Mouse (Mus musculus): ENCODE results near the gene Ube2cbp. TPM values are rescaled to one million over a fixed set of nuclear protein-coding genes. Genes with fewer than 3 reads are reported as not detected.

The Ube2cbp gene
- polyA plus RNA-seq (2015; fragmentation: Nextera tagmentation; extraction: Ambion mirVana) = 5.0 and 5.4 TPM in 2 replicates

GRCm38 (mm10) chr9:86464151-86465105, at the start of gene Ube2cbp:
Ube2cbp (minus strand) TSS chr9:86464950.
- Histone ChIP-seq H3K36me3 (no peaks in the 10 kb centered on the region), H3K4me3 (peak within 1 kb of the TSS; percentile 70), H3K9ac (peak within 1 kb of the TSS; percentile 74), H3K27me3 (peaks cover 5% of the 10 kb centered on the region; the same call in 1 of the 2 replicates), H3K27ac (peak within 1 kb of the TSS; percentile 53), H3K9me3 (no peaks in the 10 kb centered on the region), H3K4me2 (peak within 1 kb of the TSS; percentile 77), H3K4me1 (peaks cover 7% of the 10 kb centered on the region; the same call in 1 of the 2 replicates)
- WGBS = 2% methylated on average over 70 of the region's 70 CpGs
- ATAC-seq (ENCODE audit: borderline replicate concordance, extremely low read depth, low FRiP score, low TSS enrichment) = peak; percentile 83

- Histone ChIP-seq H3K27me3 (no peaks in the 10 kb centered on the region), H3K4me2 (no peak overlapping the region), H3K9me3 (no peaks in the 10 kb centered on the region), H3K27ac (no peak overlapping the region), H3K4me1 (no peaks in the 10 kb centered on the region), H3K9ac (no peak overlapping the region), H3K4me3 (no peak overlapping the region), H3K36me3 (peaks cover 35% of the 10 kb centered on the region)
- 77% methylated on average over 3 of the region's 3 CpGs for WGBS
- no peak for ATAC-seq (ENCODE audit: borderline replicate concordance, extremely low read depth, low FRiP score, low TSS enrichment)
Observed at GRCm38 (mm10) chr9:86514390-86514789, 49.6 kb upstream of the Ube2cbp start.

DNA sequence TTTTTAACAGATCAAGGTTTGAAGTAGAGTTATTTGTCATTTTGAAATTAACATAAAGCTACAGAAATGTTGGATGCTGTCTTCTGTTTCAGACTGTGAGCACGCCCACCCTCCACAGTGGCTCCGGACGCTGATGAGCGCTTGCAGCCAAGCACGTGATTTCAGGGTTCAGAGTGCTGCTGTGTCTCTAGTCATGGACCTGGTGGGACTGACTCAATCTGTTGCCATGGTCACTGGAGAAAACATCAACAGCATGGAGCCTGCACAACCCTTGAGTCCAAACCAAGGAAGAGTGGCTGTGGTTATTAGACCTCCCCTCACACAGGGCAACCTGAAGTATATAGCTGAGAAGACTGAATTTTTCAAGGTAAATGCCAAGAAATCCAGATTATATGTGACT, 49.0 kb upstream of the Ube2cbp start:
- Histone ChIP-seq H3K9ac (no peak overlapping the region), H3K4me2 (no peak overlapping the region), H3K27me3 (no peaks in the 10 kb centered on the region), H3K27ac (no peak overlapping the region), H3K4me3 (no peak overlapping the region), H3K4me1 (no peaks in the 10 kb centered on the region), H3K36me3 (peaks cover 31% of the 10 kb centered on the region), H3K9me3 (no peaks in the 10 kb centered on the region)
- WGBS = 86% methylated on average over 5 of the region's 5 CpGs
- no peak for ATAC-seq (ENCODE audit: borderline replicate concordance, extremely low read depth, low FRiP score, low TSS enrichment)

DNA sequence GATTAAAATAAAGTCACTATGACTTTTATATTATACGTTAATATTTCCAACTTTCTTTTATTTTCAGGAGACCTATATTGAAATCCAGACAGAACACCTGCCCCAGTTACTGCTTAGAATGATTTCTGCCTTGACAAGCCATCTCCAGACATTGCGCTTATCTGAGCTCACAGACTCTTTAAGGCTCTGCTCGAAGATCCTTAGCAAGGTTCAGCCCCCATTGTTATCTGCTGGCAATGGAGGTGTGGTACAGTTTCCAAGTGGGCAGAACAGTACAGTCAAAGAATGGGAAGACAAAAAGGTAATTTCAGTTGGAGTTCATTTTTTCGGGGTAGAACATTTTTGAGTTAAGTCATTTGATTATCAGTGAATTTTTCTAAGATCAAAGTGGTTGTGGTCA, 42.7 kb upstream of the Ube2cbp start:
- Histone ChIP-seq H3K4me1 (no peaks in the 10 kb centered on the region), H3K9me3 (no peaks in the 10 kb centered on the region), H3K27ac (no peak overlapping the region), H3K36me3 (peaks cover 5% of the 10 kb centered on the region; the same call in 1 of the 2 replicates), H3K4me3 (no peak overlapping the region), H3K27me3 (no peaks in the 10 kb centered on the region), H3K4me2 (no peak overlapping the region), H3K9ac (no peak overlapping the region)
- WGBS = 89% methylated on average over 4 of the region's 4 CpGs
- no peak for ATAC-seq (ENCODE audit: borderline replicate concordance, extremely low read depth, low FRiP score, low TSS enrichment)

- no peaks in the 10 kb centered on the region for H3K4me1 ChIP-seq
- H3K36me3 ChIP-seq = peaks cover 8% of the 10 kb centered on the region; the same call in 1 of the 2 replicates
- H3K9me3 ChIP-seq = no peaks in the 10 kb centered on the region
- H3K27ac ChIP-seq = no peak overlapping the region
- no peak for ATAC-seq (ENCODE audit: borderline replicate concordance, extremely low read depth, low FRiP score, low TSS enrichment)
- no peak overlapping the region for H3K4me3 ChIP-seq
- WGBS = 94% methylated on average over 3 of the region's 3 CpGs
- no peaks in the 10 kb centered on the region for H3K27me3 ChIP-seq
- no peak overlapping the region for H3K9ac ChIP-seq
- no peak overlapping the region for H3K4me2 ChIP-seq
Observed at GRCm38 (mm10) chr9:86499083-86499482, 34.3 kb upstream of the Ube2cbp start.

DNA sequence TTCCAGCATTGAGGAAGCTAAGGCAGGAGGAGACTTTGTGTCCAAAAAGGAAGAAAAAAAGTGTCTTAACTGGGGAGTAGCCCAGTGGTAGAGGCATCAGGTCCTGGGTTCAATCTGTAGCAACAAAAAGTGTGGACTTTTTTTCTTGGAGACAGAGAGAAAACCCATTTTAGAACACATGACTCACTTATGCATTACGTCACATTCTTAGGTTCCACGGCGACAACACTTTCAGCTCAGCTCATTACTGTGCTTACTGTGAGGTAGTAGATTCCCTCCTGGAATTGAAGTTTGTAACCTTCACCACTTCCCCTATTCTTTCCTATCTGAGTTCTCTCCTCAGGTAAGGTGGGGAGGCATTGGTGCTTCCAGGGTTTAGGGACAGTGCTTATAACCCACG, 31.5 kb upstream of the Ube2cbp start:
- no peak overlapping the region for H3K4me2 ChIP-seq
- H3K9ac ChIP-seq = no peak overlapping the region
- H3K27me3 ChIP-seq = no peaks in the 10 kb centered on the region
- ATAC-seq (ENCODE audit: borderline replicate concordance, extremely low read depth, low FRiP score, low TSS enrichment) = no peak
- no peak overlapping the region for H3K27ac ChIP-seq
- H3K4me3 ChIP-seq = no peak overlapping the region
- no peaks in the 10 kb centered on the region for H3K9me3 ChIP-seq
- no peaks in the 10 kb centered on the region for H3K4me1 ChIP-seq
- peaks cover 14% of the 10 kb centered on the region; the same call in 1 of the 2 replicates for H3K36me3 ChIP-seq
- WGBS = 92% methylated on average over 4 of the region's 4 CpGs

- Histone ChIP-seq H3K4me3 (no peak overlapping the region), H3K9me3 (no peaks in the 10 kb centered on the region), H3K4me1 (no peaks in the 10 kb centered on the region), H3K36me3 (peaks cover 18% of the 10 kb centered on the region), H3K27me3 (no peaks in the 10 kb centered on the region), H3K4me2 (no peak overlapping the region), H3K27ac (no peak overlapping the region), H3K9ac (no peak overlapping the region)
- 90% methylated on average over 2 of the region's 2 CpGs for WGBS
- ATAC-seq (ENCODE audit: borderline replicate concordance, extremely low read depth, low FRiP score, low TSS enrichment) = no peak
Observed at GRCm38 (mm10) chr9:86491740-86492139, 27.0 kb upstream of the Ube2cbp start.

DNA sequence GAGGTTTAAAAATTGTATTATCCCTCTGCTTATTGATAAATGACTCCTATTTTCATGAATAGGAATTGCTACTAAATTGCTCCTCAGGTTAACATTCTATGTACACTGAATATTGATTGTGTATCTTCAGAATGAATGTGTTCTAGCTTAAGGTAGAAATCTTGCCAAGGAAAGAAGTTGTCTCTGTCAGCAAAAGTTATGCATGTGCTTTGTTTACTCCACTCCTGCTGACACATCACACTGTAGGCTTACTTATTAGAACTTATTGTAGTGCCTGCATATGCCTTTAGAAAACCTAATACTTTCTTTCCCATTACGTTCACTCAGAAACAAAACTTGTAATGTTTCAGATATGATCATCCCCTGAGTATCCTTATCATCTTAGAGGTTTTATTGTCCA, 17.5 kb upstream of the Ube2cbp start:
- Histone ChIP-seq H3K27ac (no peak overlapping the region), H3K36me3 (no peaks in the 10 kb centered on the region), H3K9ac (no peak overlapping the region), H3K9me3 (no peaks in the 10 kb centered on the region), H3K27me3 (no peaks in the 10 kb centered on the region), H3K4me2 (no peak overlapping the region), H3K4me3 (no peak overlapping the region), H3K4me1 (peaks cover 5% of the 10 kb centered on the region; the same call in 1 of the 2 replicates)
- WGBS = 85% methylated on average over 1 of the region's 1 CpGs
- no peak for ATAC-seq (ENCODE audit: borderline replicate concordance, extremely low read depth, low FRiP score, low TSS enrichment)

DNA sequence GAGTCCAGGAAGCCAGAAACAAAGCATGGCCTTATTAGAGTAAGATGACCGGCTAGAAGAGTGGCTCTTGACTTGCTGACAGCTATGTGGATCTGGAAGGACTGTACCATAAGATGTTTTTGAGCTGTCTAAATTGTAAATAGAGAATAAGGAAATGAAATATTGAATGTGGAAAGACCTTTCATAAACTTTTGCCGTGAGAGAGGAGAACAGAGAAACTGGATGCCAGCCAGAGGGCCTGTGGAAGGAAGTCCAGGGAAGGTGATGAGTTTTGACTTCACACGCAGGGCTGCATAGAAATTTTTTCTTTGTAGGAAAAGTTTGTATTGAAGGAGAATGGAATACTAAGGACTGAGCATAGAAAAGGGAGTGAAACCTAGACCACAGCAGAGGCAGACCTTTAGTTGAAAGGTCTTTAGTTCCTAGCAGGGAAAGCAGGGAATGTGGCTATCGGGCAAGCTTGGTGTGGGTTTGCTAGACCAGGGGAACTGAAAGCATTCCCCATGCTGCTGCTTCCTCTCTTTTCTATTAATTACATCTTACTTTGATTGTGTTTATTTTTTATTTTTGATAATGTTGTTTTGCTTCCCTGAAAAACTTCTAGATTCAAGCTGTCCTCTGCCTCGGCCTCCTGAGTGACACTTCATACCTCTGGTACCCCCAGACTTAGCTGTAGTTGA, 13.8 kb upstream of the Ube2cbp start:
- Histone ChIP-seq H3K36me3 (no peaks in the 10 kb centered on the region), H3K9me3 (no peaks in the 10 kb centered on the region), H3K27me3 (no peaks in the 10 kb centered on the region), H3K4me3 (no peak overlapping the region), H3K4me1 (peaks cover 5% of the 10 kb centered on the region; the same call in 1 of the 2 replicates), H3K9ac (no peak overlapping the region), H3K4me2 (no peak overlapping the region), H3K27ac (no peak overlapping the region)
- ATAC-seq (ENCODE audit: borderline replicate concordance, extremely low read depth, low FRiP score, low TSS enrichment) = no peak
- 56% methylated on average over 5 of the region's 5 CpGs for WGBS

- no peaks in the 10 kb centered on the region for H3K9me3 ChIP-seq
- H3K4me1 ChIP-seq = peaks cover 5% of the 10 kb centered on the region; the same call in 1 of the 2 replicates
- no peak overlapping the region for H3K9ac ChIP-seq
- 48% methylated on average over 5 of the region's 5 CpGs for WGBS
- no peaks in the 10 kb centered on the region for H3K27me3 ChIP-seq
- no peak overlapping the region for H3K4me2 ChIP-seq
- ATAC-seq (ENCODE audit: borderline replicate concordance, extremely low read depth, low FRiP score, low TSS enrichment) = no peak
- H3K4me3 ChIP-seq = no peak overlapping the region
- H3K27ac ChIP-seq = no peak overlapping the region
- no peaks in the 10 kb centered on the region for H3K36me3 ChIP-seq
Observed at GRCm38 (mm10) chr9:86476763-86477162, 12.0 kb upstream of the Ube2cbp start.

- Histone ChIP-seq H3K27me3 (no peaks in the 10 kb centered on the region), H3K4me1 (peaks cover 5% of the 10 kb centered on the region; the same call in 1 of the 2 replicates), H3K9me3 (no peaks in the 10 kb centered on the region), H3K4me2 (no peak overlapping the region), H3K27ac (no peak overlapping the region), H3K36me3 (no peaks in the 10 kb centered on the region), H3K4me3 (no peak overlapping the region), H3K9ac (no peak overlapping the region)
- 89% methylated on average over 4 of the region's 4 CpGs for WGBS
- no peak for ATAC-seq (ENCODE audit: borderline replicate concordance, extremely low read depth, low FRiP score, low TSS enrichment)
Observed at GRCm38 (mm10) chr9:86475956-86476355, 11.2 kb upstream of the Ube2cbp start.

Data from lung, embryonic 15.5 days (tissue).